Mouse (Mus musculus) splenic B cell, adult 2 months (primary cell): Measurements from ENCODE around the gene Lamb3.
A peak's percentile ranks its signal among the peaks of the same experiment; 100 is the strongest.

Experiments
- DNase-seq: peaks from one replicate; pipeline ENCODE4 v3.0.0-alpha.2; 2011; ENCODE audit warnings: low read depth, low spot score
- H3K27me3 ChIP-seq: 2 replicates; pipeline ENCODE4 v1.6.1; 2012; ENCODE audit warnings: mild to moderate bottlenecking, low read length, moderate library complexity, mixed read lengths; ENCODE audit not compliant: control insufficient read depth, poor library complexity, insufficient read depth, severe bottlenecking
- H3K36me3 ChIP-seq: 2 replicates; pipeline ENCODE4 v1.6.1; 2012; ENCODE audit warnings: mild to moderate bottlenecking, low read length, moderate library complexity, mixed read lengths; ENCODE audit not compliant: control insufficient read depth, poor library complexity, insufficient read depth, severe bottlenecking

Lamb3 gene

GRCm38 (mm10) chr1:193316358-193316750 is 108.9 kb downstream of the Lamb3 start:
- Histone ChIP-seq H3K27me3 (no peaks in the 10 kb centered on the region), H3K36me3 (no peaks in the 10 kb centered on the region)
- DNase-seq: no peak

GRCm38 (mm10) chr1:193317159-193317559 is 109.7 kb downstream of the Lamb3 start:
- no peaks in the 10 kb centered on the region for H3K27me3 ChIP-seq
- DNase-seq: no peak
- H3K36me3 ChIP-seq: no peaks in the 10 kb centered on the region

GRCm38 (mm10) chr1:193319721-193320120 is 112.2 kb downstream of the Lamb3 start:
- DNase-seq: no peak
- H3K27me3 ChIP-seq: no peaks in the 10 kb centered on the region
- no peaks in the 10 kb centered on the region for H3K36me3 ChIP-seq

- H3K36me3 ChIP-seq: no peaks in the 10 kb centered on the region
- no peak for DNase-seq
- no peaks in the 10 kb centered on the region for H3K27me3 ChIP-seq
Observed at GRCm38 (mm10) chr1:193320398-193320797, 112.9 kb downstream of the Lamb3 start.

- no peak for DNase-seq
- no peaks in the 10 kb centered on the region for H3K27me3 ChIP-seq
- H3K36me3 ChIP-seq: no peaks in the 10 kb centered on the region
Observed at GRCm38 (mm10) chr1:193323686-193324085, 116.2 kb downstream of the Lamb3 start.

GRCm38 (mm10) chr1:193324224-193324623 is 116.7 kb downstream of the Lamb3 start:
- Histone ChIP-seq H3K27me3 (no peaks in the 10 kb centered on the region), H3K36me3 (no peaks in the 10 kb centered on the region)
- peak; percentile 62 for DNase-seq

GRCm38 (mm10) chr1:193325891-193326290 is 118.4 kb downstream of the Lamb3 start:
- no peak for DNase-seq
- Histone ChIP-seq H3K36me3 (no peaks in the 10 kb centered on the region), H3K27me3 (no peaks in the 10 kb centered on the region)

GRCm38 (mm10) chr1:193326456-193327145 is 119.1 kb downstream of the Lamb3 start:
- no peaks in the 10 kb centered on the region for H3K36me3 ChIP-seq
- no peak for DNase-seq
- H3K27me3 ChIP-seq: no peaks in the 10 kb centered on the region

GRCm38 (mm10) chr1:193327216-193327615 is 119.7 kb downstream of the Lamb3 start:
- H3K36me3 ChIP-seq: no peaks in the 10 kb centered on the region
- DNase-seq: no peak
- no peaks in the 10 kb centered on the region for H3K27me3 ChIP-seq

GRCm38 (mm10) chr1:193327686-193328085 is 120.2 kb downstream of the Lamb3 start:
- no peaks in the 10 kb centered on the region for H3K27me3 ChIP-seq
- DNase-seq: no peak
- no peaks in the 10 kb centered on the region for H3K36me3 ChIP-seq

GRCm38 (mm10) chr1:193329557-193329956 is 122.1 kb downstream of the Lamb3 start:
- Histone ChIP-seq H3K36me3 (no peaks in the 10 kb centered on the region), H3K27me3 (no peaks in the 10 kb centered on the region)
- no peak for DNase-seq

- peak; percentile 70 for DNase-seq
- H3K27me3 ChIP-seq: no peaks in the 10 kb centered on the region
- no peaks in the 10 kb centered on the region for H3K36me3 ChIP-seq
Observed at GRCm38 (mm10) chr1:193330172-193330571, 122.7 kb downstream of the Lamb3 start.

GRCm38 (mm10) chr1:193330626-193331025 is 123.1 kb downstream of the Lamb3 start:
- H3K27me3 ChIP-seq: no peaks in the 10 kb centered on the region
- H3K36me3 ChIP-seq: no peaks in the 10 kb centered on the region
- DNase-seq: no peak

GRCm38 (mm10) chr1:193332018-193332417 is 124.5 kb downstream of the Lamb3 start:
- no peaks in the 10 kb centered on the region for H3K36me3 ChIP-seq
- H3K27me3 ChIP-seq: no peaks in the 10 kb centered on the region
- DNase-seq: no peak

- Histone ChIP-seq H3K36me3 (no peaks in the 10 kb centered on the region), H3K27me3 (no peaks in the 10 kb centered on the region)
- no peak for DNase-seq
Observed at GRCm38 (mm10) chr1:193332671-193333070, 125.2 kb downstream of the Lamb3 start.

- Histone ChIP-seq H3K27me3 (no peaks in the 10 kb centered on the region), H3K36me3 (no peaks in the 10 kb centered on the region)
- DNase-seq: no peak
Observed at GRCm38 (mm10) chr1:193333776-193334175, 126.3 kb downstream of the Lamb3 start.
